Mouse (Mus musculus) lung, postnatal 36 days (tissue): ENCODE measurements around the gene Rb1.
A peak's percentile ranks its signal among the peaks of the same experiment; 100 is the strongest.

Experiments
- DNase-seq: peaks from one replicate; pipeline ENCODE4 v3.0.0; 2022; ENCODE audit warnings: mixed read lengths

Rb1 gene

DNA sequence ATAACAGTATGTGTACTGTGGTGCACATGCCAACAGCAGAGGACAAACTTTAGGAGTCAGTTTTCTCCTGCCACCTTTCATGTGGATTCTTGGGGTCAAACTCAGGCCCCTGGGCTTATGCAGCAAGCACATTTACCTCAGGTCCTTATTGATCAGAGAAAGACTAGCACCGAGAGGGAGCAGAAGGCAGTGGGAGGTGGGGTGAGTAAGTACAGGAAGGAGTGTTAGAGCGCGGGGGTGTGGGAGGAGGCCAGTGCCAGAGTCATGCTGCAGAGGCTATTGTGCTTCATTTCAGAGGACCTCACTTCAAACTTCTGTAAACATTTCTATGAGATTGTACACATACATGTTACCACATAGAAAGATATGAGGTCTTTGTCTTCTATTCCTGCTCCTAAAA lies 124.2 kb downstream of the Rb1 start:
- DNase-seq, result no peak

DNA sequence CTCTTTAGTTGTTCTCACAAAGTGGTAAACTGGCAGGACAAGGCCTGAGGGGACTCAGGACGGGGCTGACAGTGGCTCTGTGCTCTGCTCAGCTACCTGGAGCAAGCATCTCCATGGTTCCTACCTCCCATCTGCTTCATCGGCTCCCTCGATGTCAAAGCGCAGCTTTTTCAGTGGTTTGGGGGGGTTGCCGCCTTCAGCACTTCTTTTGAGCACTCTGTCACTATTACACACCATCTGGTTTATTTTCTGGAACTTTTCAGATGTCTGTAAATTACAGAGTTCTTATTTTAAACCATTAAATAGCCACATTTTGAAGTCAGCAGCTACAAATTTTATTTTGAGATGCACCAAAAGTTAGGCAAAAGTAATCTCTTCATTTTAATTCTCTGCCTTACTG lies 126.6 kb downstream of the Rb1 start:
- no peak for DNase-seq

DNA sequence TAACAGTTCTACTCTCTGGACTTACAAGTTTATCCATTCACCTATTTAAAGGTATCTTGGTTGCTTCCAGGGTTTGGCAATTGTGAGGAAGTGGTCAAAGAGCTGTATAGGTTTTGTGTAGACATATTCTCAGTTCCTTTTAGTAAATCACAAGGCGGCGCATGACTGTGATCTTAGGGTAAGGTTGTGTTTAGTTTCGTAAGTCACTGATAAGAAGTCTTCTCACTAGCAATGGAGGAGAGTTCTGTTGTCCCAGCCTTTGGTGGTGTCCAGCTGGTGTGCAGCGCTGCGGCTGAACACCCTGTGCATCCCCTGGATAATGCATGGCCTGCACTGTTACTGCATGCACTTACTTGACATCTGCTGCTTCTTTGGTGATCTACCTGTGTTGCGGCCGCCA lies 138.7 kb downstream of the Rb1 start:
- peak; percentile 12 for DNase-seq

DNA sequence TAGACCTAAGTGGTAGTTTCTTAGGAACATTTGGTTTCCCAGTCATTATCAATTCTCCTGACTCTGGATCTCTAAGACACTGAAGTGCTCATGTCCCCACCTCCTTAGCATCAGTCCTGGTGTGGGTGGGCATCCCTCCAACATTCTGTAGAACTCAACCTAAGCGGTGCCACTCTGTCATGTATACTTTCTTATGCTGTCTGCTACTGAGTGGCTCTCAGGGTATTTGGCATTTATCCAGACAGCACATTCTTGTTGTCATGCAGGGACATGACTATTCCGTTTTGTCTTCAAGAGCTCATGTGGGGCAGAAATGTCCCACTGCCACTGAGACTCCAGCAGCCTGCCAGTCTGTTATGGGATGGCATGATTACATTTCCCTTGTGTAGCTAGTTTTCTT lies 144.5 kb downstream of the Rb1 start:
- DNase-seq, result no peak

DNA sequence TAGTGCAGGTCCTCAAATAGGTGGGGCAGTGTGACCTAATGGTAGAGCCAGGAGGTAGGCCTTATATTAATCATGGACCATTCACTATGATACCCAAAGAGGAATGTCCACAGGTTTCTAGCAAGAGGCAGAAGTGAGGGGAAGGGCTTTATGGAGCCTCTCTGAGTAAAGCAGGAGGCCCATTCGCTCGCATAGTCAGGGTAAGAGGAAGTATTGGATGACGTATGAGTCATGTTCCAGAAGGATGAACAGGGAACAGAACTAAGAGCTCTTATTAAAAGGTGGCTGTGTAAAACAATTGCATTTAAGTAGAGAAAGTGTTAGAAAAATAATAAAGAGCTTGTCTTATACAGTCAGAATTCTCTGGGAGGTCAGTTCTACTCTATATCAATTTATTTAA lies 145.0 kb downstream of the Rb1 start:
- DNase-seq, result no peak

DNA sequence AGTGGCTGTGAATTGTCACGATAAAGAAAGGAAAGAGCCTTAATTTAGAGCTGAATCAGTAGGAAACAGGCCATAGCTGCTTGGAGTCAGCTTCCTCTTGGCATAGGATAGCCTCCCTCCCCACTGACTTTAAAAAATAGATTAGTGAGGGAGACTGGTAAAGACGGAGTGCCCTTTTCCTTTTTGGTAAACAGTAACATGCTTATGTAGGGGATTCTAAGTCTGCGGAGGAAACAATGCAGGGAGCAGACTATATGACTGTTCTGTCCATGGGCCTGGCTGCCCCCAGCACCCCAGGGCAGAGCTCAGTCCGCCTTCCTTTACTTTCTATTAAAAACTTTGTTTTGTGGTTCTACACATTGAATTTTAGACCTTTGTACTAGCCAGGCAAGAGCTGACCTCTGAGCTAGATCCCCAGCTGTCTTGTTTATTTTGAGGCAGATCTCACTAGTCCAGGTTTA lies 146.4 kb downstream of the Rb1 start:
- no peak for DNase-seq

DNA sequence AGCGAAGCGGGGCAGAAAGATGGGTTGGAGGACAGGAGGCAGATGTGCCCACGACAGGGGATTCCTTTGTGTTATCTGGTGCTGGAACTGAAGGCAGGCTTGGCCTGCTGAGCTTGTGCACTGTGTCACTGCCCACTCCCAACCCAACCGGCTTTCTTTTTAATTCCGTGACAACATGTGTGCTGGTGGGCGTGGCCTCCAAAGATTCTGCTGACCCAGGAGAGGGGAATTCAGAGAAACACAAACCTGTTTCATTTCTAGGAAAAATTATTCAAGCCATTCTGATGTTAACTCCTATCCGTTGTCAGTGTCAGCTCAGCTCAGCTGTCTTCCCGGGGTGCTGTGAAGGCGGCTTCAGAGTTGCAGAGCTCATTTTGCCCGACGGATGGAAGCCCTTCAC lies 147.7 kb downstream of the Rb1 start:
- DNase-seq, result no peak

DNA sequence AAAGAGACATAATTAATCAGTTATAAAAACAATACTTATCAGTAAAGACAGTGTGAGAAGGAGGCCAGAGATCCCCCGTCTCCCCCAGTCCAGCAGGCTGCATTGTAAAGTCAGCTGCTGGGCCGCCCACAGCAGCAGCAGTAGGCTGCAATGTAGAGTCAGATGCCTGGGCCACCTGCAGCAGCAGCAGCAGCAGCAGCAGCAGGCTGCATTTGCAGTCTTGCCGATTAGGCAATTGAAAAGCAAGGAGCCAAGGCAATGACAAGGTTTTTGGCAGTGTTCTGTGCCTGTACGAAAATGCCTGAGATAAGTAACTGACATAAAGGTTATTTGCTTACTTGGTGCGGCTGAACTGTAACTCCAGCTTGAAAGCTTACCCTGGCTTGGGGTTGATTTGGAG lies 149.4 kb downstream of the Rb1 start:
- DNase-seq, result no peak

DNA sequence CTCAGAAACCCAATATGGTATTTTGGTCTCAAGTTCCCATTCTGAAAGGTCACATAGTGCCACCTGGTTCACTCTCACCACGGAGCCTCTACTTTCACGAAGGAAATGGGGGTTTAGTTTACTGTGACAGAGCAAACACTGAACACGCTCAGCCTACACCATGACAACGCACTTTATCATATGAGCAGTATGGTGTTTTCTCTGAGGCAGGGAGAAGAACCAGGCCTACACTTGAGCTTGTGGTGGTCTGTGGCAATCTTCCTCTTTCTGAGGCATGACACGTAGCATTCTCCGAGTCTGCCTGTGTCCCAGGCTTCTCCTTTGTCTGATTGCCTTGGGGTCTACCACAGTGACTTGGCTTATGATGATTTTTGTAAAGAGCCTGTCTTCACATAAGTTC lies 149.8 kb downstream of the Rb1 start:
- DNase-seq, result peak; percentile 22

DNA sequence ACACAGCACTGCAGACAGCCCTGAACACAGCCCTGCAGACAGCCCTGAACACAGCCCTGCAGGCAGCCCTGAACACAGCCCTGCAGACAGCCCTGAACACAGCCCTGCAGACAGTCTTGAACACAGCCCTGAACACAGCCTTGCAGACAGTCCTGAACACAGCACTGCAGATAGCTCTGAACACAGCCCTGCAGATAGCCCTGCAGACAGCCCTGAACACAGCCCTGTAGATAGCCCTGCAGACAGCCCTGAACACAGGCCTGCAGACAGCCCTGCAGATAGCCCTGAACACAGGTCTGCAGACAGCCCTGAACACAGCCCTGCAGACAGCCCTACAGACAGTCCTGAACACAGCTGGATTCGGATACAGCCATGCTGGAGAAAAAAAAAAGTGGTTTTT lies 150.6 kb downstream of the Rb1 start:
- no peak for DNase-seq

DNA sequence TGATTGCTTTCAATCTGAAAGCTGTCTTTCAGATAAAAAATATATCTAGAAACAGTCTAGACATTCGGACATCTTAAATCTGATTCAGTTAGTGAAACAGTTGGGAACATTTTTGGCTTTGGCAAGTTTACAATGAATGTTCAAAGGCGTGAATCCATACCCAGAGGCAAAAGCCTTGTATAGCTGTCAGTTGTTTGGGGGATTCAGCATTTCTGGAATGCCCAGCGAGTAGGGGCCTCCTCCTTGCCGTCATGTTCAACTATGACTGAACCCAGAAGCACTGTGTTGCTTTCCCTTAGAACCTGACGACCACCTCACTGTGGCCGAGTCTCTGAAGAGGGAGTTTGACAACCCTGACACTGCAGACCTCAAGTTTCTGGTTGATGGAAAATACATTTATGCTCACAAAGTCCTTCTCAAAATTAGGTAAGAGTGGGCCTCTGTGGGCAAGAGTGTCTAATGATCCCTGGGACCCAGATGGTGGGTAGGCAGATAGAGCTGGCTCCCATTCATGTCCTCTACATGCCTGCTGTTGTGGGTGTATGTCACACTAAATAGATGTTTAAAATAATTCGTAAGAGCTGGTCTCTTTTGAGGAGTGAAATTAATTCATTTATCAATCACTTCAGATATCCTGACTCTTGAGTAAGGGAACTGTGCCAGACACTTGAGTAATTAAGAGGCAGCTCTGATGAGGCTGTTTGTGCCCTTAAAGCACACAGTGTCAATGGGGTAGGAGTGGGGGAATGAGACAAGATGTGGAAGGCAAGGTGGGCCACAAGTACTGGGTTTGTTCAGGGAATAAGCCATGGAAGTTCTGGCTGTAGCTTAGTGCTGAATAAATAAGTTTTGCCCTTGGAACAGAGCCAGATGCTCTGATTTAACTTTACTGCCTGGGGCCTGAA lies 151.3 kb downstream of the Rb1 start:
- DNase-seq, result no peak

DNA sequence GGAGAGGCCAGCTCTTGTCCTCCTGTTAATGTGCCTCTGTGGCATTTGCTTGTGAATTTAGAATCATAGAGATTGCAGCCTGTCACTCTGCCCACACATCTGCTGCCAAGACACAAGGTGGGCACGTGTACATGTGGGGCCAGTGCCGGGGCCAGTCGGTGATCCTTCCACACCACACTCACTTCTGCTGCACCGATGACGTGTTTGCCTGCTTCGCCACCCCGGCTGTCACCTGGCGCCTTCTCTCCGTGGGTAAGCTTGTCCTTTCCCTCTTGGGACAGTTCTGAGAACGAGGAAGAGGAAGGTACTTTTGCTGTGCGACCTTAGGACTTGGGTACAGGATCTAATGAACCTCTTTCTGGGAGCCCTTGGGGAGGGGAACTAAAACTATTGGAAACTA lies 152.0 kb downstream of the Rb1 start:
- DNase-seq, result no peak

DNA sequence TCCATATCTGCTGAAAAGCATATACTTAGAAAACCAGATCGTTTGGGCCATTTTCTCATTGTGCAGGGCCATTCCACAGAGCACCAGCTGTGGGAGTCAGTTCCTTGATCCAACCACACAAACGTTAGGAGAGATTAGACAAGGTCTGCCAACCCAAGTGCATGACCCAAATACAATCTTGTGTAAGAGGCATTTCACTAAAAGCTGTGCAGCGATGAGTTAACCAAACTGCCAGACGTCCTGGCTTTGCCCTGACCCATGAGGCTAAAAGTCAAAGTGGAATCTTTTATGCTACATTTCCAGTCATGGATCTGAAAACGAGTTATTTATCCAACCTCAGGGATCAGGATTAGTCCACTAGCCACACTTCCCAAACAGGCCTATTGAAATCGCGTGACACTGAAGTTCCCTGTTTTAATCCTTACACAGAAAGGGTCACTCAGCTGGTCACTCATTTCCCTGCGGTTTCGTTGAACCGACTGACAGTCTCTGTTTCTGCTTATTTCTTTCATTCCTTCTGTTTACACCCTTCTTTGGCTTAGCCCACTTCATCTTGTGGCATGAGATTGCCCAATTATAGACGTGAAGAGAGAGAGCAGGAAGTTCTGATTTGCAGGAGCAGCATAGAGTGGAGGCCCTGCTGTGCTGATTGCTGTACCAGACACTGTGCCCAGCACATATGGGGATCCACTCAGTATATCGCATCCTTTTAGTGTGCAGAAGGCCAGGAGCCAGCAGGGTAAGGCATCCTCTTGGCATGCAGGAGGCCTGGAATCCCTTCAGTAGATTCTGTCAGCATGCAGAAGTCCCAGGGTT lies 153.2 kb downstream of the Rb1 start:
- DNase-seq, result peak; percentile 59

DNA sequence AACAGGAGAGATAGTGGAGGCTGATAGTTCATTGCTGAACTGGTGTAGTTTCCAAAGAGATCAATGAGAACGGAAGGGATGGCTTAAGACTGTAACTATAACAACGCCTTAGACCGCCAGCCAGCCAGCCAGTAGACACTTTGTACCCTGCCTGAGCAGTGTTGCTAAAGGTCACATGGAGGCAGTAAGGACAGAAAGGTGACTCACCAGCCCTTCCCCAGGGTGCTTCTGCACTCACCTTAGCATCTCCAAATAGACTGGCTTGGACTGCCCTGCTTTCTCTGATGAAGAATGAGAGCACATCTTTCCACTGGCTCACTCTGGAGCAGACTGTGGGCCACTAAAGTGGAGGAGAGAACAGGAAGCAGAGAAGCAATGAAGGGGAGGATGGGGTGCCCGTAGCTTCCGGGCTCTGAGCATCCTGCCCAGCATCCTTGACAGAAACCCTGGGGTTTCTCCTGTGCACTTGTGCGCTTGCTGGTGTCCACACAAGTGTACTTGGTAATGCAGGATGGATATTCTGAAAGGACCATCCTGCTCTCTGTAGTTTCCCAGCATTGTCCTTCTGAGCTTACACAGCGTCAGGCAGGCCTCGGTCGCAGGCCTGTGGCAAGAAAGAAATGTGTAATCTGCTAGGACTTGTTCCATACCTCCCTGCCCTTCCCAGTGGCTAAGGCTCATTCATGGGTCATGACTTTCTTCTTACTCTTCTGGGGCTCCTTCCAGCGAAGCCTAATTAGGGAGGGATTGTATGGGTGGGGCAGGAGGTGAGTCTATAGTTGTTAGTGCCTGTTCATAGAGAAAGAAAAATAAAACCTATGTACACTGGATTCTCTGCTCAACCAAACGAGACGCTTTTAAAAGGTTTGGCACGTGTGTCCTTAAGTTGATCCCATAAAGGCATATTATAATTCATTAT lies 155.4 kb downstream of the Rb1 start:
- no peak for DNase-seq

DNA sequence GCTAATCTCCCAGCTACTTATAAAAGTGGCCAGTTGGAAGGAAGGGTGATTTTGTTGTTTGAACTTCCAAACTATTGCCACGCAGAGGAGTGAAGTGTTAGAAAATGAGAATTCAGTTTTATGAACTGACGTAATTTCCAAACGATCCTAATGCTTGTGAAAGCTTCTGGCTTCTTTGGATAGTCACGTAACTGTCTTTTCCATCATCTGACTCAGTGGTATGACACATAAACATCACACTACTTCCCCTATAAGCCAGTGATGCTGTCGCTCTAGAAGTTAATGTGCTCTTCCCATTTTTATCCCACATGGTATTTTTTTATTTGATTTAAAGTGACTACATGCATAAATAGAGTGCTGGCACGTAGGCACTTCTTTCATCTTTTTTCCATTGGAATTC lies 157.0 kb downstream of the Rb1 start:
- DNase-seq, result no peak

DNA sequence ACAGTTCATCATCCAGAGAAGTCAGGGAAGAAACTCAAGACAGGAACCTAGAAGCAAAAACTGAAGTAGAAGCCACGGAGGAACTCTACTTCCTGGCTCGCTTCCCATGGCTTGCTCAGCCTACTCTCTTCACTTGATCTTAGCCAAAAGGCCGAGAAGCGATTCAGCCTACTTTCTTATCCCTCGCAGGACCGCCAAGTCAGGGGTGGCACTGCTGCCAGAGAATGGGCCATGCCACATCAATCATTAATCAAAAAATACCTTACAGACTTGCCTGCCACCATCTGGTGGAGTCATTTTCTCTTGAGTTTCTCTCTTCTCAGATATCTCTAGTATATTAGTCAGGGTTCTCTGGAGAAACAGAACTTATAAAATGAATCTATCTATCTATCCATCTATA lies 160.5 kb downstream of the Rb1 start:
- no peak for DNase-seq

DNA sequence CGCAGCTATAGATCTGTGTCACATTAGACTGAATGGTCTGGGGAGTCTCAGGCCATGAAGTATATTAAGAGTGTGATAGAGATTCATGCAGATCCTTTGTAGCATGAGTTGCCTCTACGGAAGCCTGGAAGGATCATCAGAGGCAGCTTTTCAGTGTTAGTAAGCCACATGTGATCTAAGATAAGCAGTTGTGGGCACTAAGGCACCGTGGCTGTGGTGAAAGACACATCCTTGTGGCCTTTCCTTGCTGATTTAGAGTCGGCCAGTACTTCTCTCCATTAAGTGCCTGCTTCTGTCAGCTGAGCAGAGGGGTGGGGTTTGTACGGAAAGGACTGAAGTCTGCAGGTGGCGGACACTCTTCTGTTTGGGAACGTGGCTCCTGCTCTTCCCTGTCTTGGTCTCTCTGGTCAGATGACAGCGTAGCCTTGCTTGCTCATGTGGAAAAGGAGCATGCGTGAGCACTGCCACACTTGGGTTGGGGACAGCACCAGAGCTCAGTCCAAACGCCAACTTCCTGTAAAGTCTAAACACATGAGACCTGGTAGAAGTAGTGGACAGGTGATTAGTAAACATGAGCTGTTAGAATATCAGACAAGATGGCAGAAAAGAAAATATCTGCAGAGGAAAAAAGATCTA lies 162.1 kb downstream of the Rb1 start:
- DNase-seq, result no peak

DNA sequence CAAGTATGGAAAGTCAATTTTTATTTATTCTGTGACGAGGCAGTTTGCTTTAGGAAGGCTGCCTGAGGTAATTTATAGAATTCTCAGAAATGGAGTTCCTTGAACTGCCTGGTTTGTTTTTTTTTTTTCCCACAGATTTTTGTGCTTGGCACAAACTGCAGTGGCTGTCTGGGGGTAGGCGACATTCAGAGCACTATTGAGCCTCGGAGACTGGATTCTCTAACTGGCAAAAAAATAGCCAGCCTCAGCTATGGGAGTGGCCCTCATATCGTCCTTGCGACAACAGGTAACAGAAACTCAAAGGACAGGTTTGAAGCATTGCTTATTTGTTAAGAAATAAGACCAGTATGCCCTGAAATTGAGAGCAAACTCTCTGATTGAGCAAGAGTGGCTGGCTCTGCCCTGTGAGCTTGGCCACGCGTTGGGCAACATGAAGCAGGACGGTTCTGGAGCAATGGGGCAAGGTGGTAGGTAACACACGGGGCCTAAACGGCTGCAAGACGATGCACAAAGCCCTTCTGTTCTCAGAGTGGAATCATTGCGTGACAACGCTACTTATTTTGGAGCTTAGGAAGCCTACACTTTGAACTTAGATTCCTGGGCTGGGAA lies 163.3 kb downstream of the Rb1 start:
- DNase-seq, result peak; percentile 62

DNA sequence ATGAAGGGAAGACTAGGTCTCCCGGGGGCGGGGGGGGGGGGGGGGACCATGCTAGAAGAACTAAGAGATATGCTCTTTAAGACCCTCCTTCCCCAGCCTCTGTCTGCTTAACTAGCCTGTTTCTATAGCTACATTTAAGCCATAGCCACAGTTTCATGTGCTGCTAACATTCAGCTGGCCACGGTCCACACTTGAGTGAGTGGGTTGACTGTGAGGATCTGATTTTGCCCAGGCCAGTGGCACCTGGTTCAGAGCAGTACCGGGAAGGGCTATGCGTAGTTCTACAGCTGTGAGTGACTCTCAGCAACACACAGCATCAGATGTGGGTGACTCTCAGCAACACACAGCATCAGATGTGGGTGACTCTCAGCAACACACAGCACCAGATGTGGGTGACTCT lies 164.3 kb downstream of the Rb1 start:
- no peak for DNase-seq

DNA sequence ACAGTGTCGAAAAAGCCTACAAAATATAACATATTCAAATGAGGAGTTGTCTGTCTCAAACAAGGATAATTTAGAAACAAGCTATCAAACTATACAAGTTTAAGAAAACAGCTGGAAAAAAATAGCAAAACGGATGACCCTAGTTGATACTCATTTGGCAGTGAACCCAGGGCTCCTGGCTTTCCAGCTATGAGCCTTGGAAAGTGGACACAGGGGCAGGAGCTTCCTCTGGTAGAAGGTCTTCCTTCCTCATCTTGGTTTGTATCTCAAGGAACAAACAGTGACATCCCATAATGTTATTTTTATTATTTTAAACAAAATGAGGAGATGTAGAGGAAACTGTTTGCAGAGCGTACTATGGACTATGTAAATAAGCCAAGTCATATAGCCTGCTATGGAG lies 177.5 kb downstream of the Rb1 start:
- no peak for DNase-seq

DNA sequence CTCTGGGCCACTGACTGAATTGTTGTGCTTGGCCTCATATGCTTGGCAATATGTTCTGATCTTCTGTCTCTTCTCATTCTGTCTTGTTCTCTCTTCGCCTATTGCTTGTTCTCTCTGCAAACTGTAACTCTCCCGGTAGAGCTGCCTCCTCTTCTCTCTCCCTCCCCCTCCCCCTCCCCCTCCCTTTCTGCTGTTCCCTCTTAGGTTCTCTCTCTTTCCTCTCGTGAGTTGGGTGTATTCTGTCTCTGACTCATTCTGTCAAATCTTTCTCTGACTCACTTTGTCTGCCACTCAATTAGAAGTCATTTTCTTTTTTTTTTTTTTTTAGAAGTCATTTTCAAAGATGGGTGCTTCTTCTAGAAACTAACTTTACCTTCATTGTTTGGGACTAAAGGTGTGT lies 178.9 kb downstream of the Rb1 start:
- no peak for DNase-seq

DNA sequence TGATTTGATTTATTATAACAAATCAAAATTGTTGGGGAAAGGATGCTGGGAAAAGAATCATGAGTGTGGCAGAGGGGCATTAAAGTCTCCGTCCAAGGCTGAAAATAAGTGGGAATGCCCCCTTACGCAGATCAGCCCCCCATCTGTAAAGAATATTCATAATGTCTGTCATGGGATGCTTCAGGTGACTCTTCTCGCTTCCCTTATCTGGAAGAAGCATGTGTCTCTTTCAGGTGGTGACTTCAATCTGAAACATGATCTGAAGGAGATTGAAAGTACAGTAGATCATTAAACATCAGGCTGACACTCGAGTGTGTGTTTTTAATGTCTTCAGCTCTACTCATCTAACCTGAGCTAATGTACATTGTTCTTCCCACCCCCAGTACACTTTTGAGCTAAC lies 180.1 kb downstream of the Rb1 start:
- no peak for DNase-seq
